Mouse (Mus musculus) adrenal gland, adult 8-10 months (tissue): ENCODE measurements around the gene Gm10959. TPM values are rescaled to one million over a fixed set of nuclear protein-coding genes. Genes with fewer than 3 reads are reported as not detected.
"Not testable (repeated sequence)": the region's sequence is repeated elsewhere in the genome, so short reads cannot be mapped to it uniquely, and the experiment has no call there.

Experiments used
- DNase-seq: peaks from one replicate; pipeline ENCODE4 v3.0.0; 2022
- total RNA-seq, 4 experiments: library from RNA; stranded (reverse); gene quantifications; 2 replicates each; pipeline ENCODE4 v1.2.4; 2022

Gene Gm10959
- total RNA-seq = not detected

- DNase-seq = no peak
Observed at GRCm38 (mm10) chr3:122919260-122919659, at the start of gene Gm10959. TSS of gene Gm10959 (minus strand) at chr3:122919360.

- DNase-seq = no peak
Observed at GRCm38 (mm10) chr3:122968391-122968790, 49.2 kb upstream of the Gm10959 start.

GRCm38 (mm10) chr3:122964301-122964700 lies 45.1 kb upstream of the Gm10959 start:
- no peak for DNase-seq

GRCm38 (mm10) chr3:122950129-122950528 lies 31.0 kb upstream of the Gm10959 start:
- no peak for DNase-seq

GRCm38 (mm10) chr3:122943387-122943890 lies 24.3 kb upstream of the Gm10959 start:
- peak; percentile 29 for DNase-seq

- no peak for DNase-seq
Observed at GRCm38 (mm10) chr3:122939215-122939614, 20.1 kb upstream of the Gm10959 start.

GRCm38 (mm10) chr3:122937176-122937575 lies 18.0 kb upstream of the Gm10959 start:
- DNase-seq = not testable (repeated sequence)

GRCm38 (mm10) chr3:122932466-122932865 lies 13.3 kb upstream of the Gm10959 start:
- no peak for DNase-seq

- DNase-seq = no peak
Observed at GRCm38 (mm10) chr3:122929723-122930122, 10.6 kb upstream of the Gm10959 start.

GRCm38 (mm10) chr3:122924009-122924914 lies 5.1 kb upstream of the Gm10959 start, which contains the start of gene 1810037I17Rik:
TSS of gene 1810037I17Rik (plus strand) at chr3:122924203.
- peak; percentile 96 for DNase-seq

GRCm38 (mm10) chr3:122923147-122923546 lies 4.0 kb upstream of the Gm10959 start:
- no peak for DNase-seq

GRCm38 (mm10) chr3:122921676-122922527 lies 2.7 kb upstream of the Gm10959 start:
- no peak for DNase-seq

GRCm38 (mm10) chr3:122920572-122921435 lies 1.6 kb upstream of the Gm10959 start:
- no peak for DNase-seq

GRCm38 (mm10) chr3:122918672-122919071 lies 488 bp downstream of the Gm10959 start:
- no peak for DNase-seq

GRCm38 (mm10) chr3:122916191-122916680 lies 2.9 kb downstream of the Gm10959 start:
- DNase-seq = no peak

GRCm38 (mm10) chr3:122915493-122915892 lies 3.7 kb downstream of the Gm10959 start:
- no peak for DNase-seq

GRCm38 (mm10) chr3:122907841-122908240 lies 11.3 kb downstream of the Gm10959 start:
- DNase-seq = peak; percentile 19

- DNase-seq = no peak
Observed at GRCm38 (mm10) chr3:122903746-122904433, 15.3 kb downstream of the Gm10959 start.

- no peak for DNase-seq
Observed at GRCm38 (mm10) chr3:122898254-122898653, 20.9 kb downstream of the Gm10959 start.

GRCm38 (mm10) chr3:122895189-122895731 lies 23.9 kb downstream of the Gm10959 start:
- no peak for DNase-seq

GRCm38 (mm10) chr3:122894772-122895171 lies 24.4 kb downstream of the Gm10959 start, which contains the start of gene Fabp2:
TSS of gene Fabp2 (plus strand) at chr3:122895072.
- DNase-seq = no peak
